Mouse (Mus musculus): ENCODE measurements around the gene Gm1123.

The Gm1123 gene

DNA sequence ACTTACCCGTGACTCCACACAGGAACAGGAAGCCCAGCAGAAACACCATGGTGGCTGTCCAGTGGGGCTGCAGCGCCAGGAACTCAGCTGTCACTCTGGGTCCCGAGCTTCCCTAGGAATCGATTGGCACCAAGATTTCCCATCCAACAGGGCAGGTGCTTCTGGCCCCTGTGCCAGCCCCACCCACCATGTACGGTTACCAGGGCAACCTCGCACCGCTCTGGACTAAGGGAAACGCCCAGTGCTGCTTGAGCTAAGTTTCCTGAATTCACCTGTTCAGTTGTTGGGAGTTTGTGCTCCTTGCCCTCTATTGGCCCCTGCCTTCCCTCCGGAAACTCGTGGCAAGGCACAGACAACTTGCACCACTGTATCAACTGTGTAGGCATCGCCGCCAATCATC lies at the start of gene Gm1123:
Gm1123 (minus strand) TSS at position 141 of the 400 bp plus-strand sequence.
- DNase-seq = no peak

DNA sequence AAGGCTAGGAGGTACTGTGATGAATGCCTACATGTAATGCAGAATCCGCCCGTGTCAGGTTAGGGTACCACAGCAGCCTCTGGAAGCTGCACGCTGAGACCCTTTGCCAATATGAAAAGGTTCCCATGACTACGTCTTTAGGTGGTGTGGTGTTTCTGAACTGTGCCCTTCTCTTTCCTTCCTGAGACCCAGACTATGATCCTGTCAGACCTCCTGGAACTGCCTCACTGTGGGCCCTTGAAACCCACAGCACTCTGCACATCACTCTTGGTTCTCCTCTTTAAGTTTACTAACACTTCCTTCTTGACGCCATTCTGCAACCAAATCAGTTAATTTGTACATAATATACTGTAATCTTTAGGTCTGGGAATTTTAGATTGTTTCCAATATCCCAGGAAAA lies 46.2 kb upstream of the Gm1123 start:
- no peak for DNase-seq

DNA sequence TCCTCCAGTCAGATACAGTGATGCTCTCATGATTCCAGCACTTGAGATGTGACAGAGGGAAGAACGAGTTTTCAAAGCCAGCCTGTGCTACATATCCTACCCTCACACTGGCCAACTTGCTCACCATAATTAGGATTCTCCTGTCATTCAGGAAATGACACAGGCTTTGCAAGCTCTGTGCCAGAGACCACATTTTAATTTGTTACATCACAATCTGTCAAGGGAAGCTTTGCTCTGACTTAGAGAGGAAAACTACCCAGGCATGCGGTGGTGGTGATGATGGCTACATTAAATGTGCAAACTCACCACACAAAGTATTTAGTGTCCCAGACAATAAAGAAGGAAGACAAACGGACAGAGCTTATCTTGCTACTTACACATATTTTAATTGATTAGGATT lies 45.8 kb upstream of the Gm1123 start:
- DNase-seq = no peak

DNA sequence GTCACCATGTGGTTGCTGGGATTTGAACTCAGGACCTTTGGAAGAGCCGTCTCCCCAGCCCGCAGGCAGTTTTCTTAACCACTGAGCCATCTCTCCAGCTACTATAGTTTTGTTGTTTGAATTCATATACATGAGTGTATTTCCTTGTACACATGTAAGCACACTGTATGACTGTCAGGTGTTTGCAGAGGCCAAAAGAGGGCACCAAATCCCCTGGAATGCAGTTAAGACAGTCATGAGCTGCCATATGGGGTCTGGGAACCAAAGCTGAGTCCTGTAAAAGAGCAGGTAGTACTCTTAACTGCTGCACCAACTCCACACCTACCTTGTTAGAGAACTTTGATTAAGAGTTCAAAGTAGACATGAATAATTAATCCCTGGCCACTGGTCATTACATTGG lies 45.1 kb upstream of the Gm1123 start:
- DNase-seq = no peak

DNA sequence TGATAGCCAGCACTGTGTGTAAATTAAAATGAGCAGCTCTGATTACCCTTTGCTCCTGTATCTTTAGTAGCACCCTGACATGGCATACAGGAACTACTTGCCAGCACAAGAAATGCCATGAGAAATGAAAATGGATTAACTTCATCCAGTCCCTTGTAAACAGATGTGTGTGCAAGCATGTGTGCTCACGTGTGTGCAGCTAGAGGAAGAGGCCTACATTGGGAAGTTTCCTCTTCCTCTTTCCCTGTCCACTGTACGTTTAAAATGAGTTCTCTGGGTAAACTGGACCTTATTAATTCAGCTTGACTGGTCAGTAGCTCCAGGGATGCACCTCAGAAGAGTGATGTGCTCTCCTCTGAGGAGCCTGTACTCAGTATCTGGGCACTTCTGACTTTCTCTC lies 38.9 kb upstream of the Gm1123 start:
- no peak for DNase-seq

DNA sequence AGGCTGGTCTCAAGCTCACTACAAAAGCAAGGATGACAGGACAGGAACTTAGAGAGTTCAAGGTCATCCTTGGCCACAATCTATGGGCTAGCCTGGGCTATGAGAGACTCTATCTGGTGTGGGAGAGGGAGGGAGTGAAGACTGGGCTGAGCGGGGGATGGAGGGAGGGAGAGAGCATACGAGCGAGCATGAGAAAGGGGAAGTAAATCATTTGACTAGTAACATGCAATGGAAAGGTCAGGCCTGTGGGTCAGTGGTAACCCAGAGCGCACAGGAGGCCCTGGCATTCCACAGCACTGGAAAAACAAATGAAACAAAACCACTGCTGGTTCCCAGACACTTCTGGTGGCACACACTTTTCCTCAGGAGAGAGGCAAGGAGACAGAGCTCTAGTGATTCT lies 37.0 kb upstream of the Gm1123 start:
- no peak for DNase-seq

DNA sequence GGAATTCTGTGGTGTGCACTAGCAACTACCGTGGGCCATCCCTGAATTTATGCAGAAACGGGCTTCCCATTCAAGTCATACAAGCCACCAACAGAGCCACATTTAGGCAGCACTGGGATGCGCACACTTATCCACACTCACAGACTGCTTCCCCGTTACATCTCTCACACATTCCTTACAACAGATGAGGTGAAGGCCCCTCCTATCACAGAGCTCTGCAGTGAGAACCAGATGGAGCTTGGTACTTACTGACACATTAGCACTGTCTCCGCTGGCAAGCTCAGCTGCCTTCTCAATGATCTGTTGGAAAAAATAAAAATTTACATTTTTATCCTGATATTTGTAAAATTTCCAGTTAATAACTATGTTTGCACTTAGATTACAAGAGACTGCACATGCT lies 29.8 kb upstream of the Gm1123 start:
- no peak for DNase-seq

DNA sequence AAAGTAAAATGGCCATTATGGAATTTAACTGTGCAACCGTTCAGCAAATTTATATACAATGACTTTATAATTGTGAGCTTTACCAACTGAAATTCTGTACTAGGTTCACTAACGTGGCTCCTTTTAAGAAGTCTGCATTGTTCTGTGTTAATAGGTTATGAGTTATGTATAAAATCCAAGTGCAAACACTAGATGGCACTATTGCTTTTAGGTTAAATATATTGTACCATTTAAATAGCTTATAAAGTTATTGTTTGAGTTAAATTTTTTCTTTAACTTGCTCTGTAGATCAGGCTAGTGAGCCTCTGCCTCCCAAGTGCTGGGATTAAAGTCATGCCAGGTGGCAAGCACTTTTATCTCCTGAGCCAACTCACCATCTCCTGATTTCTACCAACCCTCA lies 28.7 kb upstream of the Gm1123 start:
- no peak for DNase-seq

DNA sequence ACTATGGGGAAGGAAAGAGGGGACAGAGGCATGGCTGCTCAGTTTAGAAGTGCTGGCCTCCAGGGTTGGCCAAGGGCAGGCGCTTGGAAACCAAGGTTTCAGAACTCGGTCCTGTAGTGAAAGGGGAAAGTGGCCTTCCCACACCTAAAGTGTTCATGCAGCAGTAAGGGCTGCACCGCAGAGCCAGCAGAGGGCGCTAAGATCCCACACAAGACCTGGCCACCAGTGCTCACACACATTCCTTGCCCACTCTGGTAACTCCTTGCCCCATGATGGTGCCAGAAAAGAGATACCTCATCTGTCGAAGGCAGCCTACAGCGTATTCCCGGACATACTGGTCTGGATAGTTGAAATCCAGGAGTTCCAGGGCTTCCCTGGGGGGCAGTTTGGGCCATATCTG lies 27.0 kb upstream of the Gm1123 start:
- peak; percentile 71 for DNase-seq

DNA sequence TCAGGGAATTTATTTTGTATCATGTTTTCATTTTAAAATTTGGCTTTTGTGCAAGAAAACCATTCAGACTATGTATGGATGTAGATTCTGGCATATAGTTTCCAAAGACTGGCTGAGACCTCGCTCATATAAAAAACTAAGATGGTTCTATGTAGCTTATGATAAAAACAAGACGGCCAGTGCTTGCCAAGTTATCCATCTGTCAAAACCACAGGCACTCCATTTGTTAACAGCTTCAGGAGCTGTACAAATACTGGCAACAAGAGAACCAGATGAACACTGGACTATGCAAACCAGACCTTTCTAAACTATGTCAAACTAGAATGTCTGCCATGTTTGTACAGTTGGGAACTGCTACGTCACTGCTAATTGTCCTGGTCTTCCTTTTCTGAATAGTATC lies 22.2 kb upstream of the Gm1123 start:
- DNase-seq = no peak

DNA sequence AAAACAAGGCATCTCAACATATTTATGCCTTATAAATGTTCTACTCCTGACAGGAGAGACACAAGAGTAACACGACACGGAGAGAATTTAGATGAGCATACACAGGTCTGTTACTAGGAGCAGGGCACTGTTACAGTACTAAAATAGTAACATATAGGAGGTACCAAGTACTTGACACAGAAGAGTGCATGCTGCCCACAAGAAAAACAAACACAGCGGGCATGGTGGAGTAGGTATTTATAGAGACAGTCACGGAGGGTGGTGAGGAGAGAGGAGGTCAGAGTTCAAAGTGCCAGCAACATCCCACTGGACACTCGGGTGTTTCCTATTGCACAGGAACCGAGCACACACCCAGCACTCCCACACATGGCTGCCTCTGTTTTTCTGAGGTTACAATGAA lies 14.2 kb upstream of the Gm1123 start:
- no peak for DNase-seq

DNA sequence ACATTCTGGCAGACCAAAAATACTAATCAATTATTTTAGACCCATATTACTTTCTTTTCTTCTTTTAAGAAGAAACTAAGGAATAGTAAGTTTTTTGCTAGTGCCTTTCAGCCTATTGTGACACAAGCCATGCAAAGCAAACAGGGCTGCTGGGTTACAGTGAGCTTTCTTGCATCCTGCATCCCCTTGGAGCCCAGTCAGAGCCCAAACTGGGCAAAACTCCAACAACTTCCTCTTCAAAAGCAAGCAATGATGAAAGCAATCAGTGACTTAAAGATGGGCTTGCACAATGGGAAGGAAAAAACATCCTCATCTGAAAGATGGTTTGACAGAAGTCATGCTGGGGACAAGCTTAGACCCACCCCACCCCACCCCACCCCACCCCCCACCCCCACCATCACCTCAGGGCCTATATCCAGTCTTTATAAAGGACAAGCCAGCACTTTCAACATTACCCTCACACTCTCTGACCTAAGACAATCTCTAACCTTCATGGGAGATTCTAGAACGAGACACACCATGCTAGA lies 13.3 kb upstream of the Gm1123 start:
- DNase-seq = no peak

DNA sequence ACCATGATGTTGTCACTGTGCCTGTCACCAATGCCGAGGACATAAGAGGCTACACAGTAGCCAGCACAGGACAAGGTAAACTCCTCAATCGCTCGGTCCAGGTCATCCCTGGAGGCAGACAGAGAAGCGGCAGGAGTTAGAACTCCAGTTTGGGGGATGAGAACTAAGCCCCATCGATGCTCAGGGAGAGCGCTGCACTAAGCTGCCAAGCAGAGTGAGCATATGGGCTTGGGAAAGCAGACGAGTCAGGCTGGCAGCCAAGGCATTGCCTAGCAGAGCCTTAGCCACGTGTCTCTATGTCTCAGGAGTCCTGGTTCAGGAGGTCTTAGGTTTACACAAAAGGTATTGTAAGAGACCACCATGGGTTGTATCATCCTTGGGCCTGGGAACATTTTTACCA lies 9.2 kb upstream of the Gm1123 start:
- no peak for DNase-seq

DNA sequence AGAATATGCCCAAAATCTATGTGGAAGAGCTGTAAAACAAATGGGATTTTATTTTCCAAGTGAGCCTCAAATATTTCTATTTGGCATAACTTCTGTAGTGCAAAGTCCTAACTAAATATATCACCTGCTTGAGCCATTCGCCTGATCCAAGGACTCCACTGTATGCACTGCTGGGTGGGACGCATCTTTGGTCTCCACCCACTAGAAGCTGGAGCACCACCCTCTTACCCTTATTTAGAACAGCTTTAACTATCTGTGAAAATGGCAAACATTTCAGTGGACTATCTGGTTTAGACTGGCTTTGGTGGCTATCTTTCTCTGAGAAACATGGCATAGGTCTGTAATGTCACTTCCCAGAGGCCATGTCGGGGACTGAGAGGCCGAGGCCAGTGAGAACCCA lies 7.1 kb upstream of the Gm1123 start:
- no peak for DNase-seq

DNA sequence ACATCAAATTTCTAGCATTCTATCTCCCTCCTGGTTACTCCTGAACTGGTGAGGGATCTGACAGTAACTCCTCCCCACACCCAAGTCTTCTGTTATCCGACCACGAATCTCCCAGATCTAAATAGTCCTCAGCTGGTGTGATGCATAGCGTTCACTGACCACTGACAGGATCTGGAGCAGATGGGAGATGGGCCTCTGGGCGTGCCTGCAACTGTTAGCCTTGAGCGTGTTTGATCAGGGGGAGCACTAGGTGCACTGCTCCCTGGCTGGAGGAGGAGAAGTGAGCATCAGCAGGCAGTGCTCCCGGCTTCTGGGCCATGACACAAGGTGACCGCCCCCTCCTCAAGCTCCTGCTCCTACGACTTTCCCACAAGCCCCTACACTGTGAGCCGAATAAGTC lies 6.5 kb upstream of the Gm1123 start:
- DNase-seq = no peak

DNA sequence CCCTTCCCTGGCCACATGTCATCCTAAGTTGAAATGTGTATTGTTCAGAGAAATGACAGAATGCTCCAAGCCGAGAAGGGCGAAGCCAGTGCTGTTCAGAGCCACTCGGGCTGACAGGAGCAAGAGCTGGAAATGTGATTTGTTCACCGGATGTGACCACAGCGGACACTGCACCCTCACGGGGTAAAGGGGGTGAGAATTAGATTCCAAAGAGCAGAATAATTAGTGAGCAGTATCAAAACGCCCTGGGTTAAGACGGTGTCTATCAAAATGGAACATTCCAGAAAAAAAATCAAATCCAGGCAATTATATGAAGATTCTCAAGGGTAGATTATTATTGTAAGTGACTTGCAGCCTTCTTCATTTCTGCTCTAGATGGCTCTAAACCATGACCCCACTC lies 1.4 kb downstream of the Gm1123 start:
- DNase-seq = no peak

DNA sequence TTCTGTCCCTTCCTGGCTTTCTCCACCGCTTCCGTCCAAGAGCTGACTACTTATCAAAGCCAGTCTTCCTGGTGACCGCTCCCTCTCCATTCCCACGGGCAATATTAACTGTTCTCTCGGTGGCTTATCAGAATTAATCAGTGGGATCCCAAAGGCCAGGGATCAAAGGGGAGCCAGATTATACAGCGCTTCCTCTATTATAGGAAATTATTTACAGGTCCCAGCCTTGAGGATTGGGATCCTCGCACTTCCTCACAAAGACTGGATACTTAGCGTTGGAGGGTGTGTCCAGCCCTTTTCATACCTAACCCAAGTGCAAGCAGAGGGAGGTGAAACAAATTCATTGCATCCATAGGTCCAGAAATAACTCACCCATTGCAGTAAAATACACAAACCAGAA lies 3.5 kb downstream of the Gm1123 start:
- DNase-seq = no peak

DNA sequence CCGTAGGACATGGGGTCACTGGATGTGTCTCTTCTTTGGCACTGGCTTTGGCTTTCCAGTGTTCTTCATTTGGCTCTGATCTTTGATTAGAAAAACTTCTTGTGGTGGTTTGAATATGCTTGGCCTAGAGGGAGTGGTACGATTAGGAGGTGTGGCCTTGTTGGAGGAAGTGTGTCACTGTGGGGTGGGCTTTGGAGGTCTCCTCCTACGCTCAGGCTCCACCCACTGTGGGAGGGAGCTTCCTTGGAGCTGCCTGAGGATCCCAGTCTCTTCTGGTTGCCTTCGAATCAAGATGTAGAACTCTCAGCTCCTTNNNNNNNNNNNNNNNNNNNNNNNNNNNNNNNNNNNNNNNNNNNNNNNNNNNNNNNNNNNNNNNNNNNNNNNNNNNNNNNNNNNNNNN lies 13.8 kb downstream of the Gm1123 start:
- DNase-seq = no peak

DNA sequence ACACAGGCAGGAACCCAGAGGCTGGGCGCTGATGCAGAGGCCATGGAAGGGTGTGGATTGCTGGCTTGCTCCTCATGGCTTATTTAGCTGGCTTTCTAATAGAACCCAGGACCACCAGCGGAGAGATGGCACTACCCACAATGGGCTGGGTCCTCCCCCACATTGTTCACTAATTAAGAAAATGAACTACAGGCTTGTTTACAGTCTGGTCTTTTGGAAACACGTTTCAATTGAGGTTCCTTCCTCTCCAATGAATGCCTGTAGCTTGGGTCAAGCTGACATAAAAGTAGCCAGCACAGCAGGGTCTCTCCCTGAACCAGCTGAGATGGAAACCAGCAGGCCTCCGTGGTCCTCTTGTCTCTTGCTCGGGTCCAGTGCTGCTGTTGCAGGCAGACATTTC lies 14.3 kb downstream of the Gm1123 start:
- DNase-seq = no peak

DNA sequence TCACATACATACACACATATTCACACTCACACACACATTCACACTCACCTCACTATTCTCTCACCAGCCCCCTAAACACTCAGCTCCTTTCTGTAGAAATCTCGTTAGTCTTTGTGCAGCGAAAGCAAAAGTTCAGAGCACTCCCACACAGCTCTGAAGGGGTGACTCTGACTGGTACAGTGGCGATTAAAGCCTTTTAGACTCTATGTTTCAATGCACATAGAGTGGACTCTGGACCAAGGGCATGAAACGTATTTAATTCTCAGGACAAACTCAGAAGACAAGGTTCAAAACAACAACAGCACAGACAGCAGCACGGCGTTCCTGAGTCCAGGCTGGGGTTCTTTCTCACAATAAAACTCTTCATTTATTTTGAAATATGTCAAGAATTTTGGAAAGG lies 17.8 kb downstream of the Gm1123 start:
- no peak for DNase-seq

DNA sequence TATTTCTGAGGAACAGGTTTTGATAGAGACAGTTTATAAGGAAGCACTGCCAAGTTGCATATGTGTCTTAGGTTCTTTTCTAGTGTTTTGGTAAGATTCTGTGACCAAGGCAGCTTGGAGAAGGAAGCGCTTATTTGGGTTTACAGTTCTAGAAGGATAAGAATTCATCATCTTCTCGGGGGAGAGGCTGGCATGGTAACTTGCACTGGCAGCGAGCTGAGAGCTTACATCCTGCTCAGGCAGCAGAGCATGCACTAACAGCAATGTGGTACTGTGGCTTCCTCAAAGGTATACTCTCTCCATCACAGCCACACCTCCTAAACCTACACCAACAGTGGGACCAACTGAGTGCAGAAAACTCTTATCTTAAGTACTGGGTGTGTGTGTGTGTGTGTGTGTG lies 18.8 kb downstream of the Gm1123 start:
- DNase-seq = no peak

DNA sequence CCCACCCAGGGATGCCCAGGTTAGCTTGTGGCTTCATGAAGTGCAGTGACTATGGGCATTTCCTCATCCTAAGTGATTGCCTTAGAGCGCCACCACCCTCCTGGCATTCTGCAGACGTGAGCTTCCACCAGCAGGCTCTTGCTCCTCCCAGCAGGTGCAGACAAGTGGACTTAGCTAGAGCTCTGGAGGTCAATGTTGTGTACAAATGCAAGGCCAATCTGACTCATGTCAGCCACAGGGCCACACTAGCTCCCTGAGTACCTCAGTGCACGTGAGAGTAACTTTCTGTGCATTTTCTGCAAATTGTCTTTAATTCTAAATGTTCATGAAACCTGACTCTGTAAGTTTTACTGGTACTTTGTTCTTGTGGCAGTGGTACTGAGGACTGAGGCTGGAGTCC lies 19.2 kb downstream of the Gm1123 start:
- no peak for DNase-seq

DNA sequence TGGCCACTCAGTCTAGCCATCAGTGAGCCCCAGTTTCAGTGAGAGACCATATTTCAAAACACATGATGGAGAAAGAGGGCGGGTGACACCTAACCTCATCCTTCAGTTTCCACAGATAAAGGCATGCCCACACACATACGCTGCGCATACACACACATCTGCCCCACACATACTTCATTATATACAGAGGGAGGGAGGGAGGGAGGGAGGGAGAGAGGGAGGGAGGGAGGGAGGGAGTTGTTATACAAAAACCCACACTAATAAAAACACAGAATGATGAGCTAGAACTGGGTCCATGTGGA lies 25.7 kb downstream of the Gm1123 start:
- no peak for DNase-seq

DNA sequence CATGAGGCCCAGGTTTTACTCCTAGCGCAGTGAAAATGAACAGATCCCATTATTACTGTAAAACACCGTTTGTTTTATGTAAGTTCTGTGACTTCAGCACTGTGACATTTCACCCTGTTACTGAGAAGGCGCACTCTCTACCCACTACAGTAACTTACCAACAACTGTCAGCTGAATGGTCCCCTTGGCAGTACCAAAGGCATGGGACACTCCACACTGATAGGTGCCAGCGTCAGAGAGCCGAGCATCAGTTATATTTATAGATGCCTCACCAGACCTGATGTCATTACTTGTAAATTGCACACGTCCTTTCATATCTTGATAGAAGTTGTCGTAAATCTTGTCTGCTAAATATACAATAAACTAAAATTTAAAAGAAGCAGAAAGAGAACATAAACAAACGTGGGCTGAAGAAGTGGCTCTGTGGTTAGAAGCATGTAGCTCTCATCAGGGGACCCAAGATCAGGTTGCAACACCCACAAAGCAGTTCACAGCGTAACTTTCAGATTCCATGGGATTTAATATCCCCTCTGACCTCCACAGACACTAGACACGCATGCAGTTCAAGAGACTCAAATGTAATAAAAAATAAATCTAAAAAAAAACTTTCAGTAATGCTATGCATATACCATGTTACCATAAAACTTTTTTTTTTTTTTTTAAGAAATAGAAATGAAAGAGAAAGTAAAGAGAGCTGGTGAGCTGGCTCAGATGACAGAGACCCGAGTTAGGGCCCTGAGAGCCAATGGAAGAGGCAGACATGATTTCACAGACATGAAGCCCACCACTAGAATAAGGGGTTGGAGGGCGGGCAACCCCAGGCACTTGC lies 26.2 kb downstream of the Gm1123 start:
- peak; percentile 9 to 11 for DNase-seq

DNA sequence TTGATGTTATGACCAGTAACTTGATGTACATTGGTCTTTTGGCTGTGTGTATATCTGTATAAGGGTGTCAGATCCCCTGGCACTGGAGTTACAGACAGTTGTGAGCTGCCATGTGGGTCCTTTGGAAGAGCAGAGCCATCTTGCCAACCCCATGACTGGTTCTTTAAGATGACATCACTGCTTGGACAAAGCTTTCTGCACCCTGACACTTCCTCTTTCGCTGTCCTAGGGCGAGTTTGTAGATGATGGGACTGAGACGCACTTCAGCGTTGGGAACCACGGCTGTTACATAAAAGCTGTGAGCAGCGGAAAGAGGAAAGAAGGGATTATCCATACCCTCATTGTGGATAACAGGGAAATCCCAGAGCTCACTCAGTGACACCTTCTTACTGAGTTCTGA lies 34.2 kb downstream of the Gm1123 start:
- no peak for DNase-seq
